Comparison of ENCODE assay signal across 24 mouse cellular contexts in genomic region chr4:63194366-63194765, GRCm38 (mm10). TPM values are rescaled to one million over a fixed set of nuclear protein-coding genes. Genes with fewer than 3 reads are reported as not detected.
DNase-seq lines count a peak whose midpoint lies in the region; ATAC-seq and TF ChIP-seq lines count a peak whose summit lies in the region.
"Had no signal": no experiment of that assay in that cellular context is flagged by ENCODE, and none has a peak within 500 bp of the region (broad histone marks: within the 10 kb centered on the region; RNA-seq: fewer than 3 reads in every experiment).

No protein-coding gene starts in this region.

- no peaks in the 10 kb centered on the region for H3K27me3 ChIP-seq in lung, embryonic 16.5 days (ENCODE audit: control insufficient read depth, insufficient read depth, low read depth, low read length)
- H3K27me3 ChIP-seq: embryonic facial prominence, embryonic 13.5 days; embryonic facial prominence, embryonic 15.5 days; forebrain, embryonic 12.5 days had no signal

- no peak overlapping the region for H3K27ac ChIP-seq in lung, embryonic 16.5 days (ENCODE audit: low read length)
- H3K27ac ChIP-seq: embryonic facial prominence, embryonic 13.5 days; embryonic facial prominence, embryonic 15.5 days; forebrain, embryonic 10.5 days; forebrain, embryonic 12.5 days had no signal

- H3K4me3 ChIP-seq in lung, embryonic 16.5 days (ENCODE audit: low read length): no peak overlapping the region
- no peak overlapping the region for H3K4me3 ChIP-seq in lung, adult 2 months (replicated peaks; ENCODE audit: extremely low read depth, low read depth, low read length)
- H3K4me3 ChIP-seq: embryonic facial prominence, embryonic 13.5 days; embryonic facial prominence, embryonic 15.5 days; erythroblast, embryonic 14.5 days; forebrain, embryonic 10.5 days; forebrain, embryonic 12.5 days had no signal

- WGBS in lung, embryonic 16.5 days: 45% methylated on average over 2 of the region's 2 CpGs
- WGBS in lung, adult 2 months: 54% methylated on average over 2 of the region's 2 CpGs

- no peak overlapping the region for H3K9ac ChIP-seq in lung, embryonic 16.5 days (ENCODE audit: low read length)
- H3K9ac ChIP-seq: embryonic facial prominence, embryonic 13.5 days; embryonic facial prominence, embryonic 15.5 days; forebrain, embryonic 12.5 days had no signal

- H3K4me1 ChIP-seq in lung, embryonic 16.5 days (replicated peaks; ENCODE audit: control insufficient read depth, insufficient read depth, low read length): peaks cover 3% of the 10 kb centered on the region; the same call in 1 of the 2 replicates
- no peaks in the 10 kb centered on the region for H3K4me1 ChIP-seq in lung, adult 2 months (ENCODE audit: control insufficient read depth, insufficient read depth, low read length)
- H3K4me1 ChIP-seq: forebrain, embryonic 12.5 days had no signal

- DNase-seq in lung, adult 2 months: no peak
- DNase-seq in lung, postnatal 10 days: peak; percentile 44
- no peak for DNase-seq in lung, postnatal 25 days (ENCODE audit: low spot score)
- DNase-seq: adrenal gland, adult 2 months; adrenal gland, postnatal 10 days; adrenal gland, postnatal 25 days; cerebellum, adult 11 months; cerebellum, adult 18-20 months; cerebellum, adult 8-10 months; cerebellum, adult 9-11 months; cerebellum, postnatal 14 days; cerebellum, postnatal 36 days; embryo, embryonic 11 days had no signal

- no peaks in the 10 kb centered on the region for H3K36me3 ChIP-seq in lung, embryonic 16.5 days (ENCODE audit: control insufficient read depth, insufficient read depth, low read length)
- H3K36me3 ChIP-seq: embryonic facial prominence, embryonic 13.5 days; embryonic facial prominence, embryonic 15.5 days; forebrain, embryonic 10.5 days; forebrain, embryonic 12.5 days had no signal

- no peak for TF ChIP-seq CTCF in lung, adult 2 months (IDR thresholded peaks at IDR 0.05; ENCODE audit: insufficient read depth, low read length)

- peak; percentile 43; the same call in 1 of the 2 replicates for ATAC-seq in lung, embryonic 16.5 days (ENCODE audit: low read depth)
- no peak for ATAC-seq in frontal cortex, adult (ENCODE audit: low TSS enrichment)
- ATAC-seq: forebrain, embryonic 14.5 days; forebrain, embryonic 16.5 days had no signal

- H3K9me3 ChIP-seq in lung, embryonic 16.5 days (ENCODE audit: control insufficient read depth, low read length): no peaks in the 10 kb centered on the region
- H3K9me3 ChIP-seq: embryonic facial prominence, embryonic 13.5 days; embryonic facial prominence, embryonic 15.5 days; forebrain, embryonic 10.5 days; forebrain, embryonic 12.5 days had no signal

- no peak overlapping the region for H3K4me2 ChIP-seq in lung, embryonic 16.5 days (ENCODE audit: low read depth, low read length)
- H3K4me2 ChIP-seq: embryonic facial prominence, embryonic 13.5 days; embryonic facial prominence, embryonic 15.5 days; forebrain, embryonic 12.5 days had no signal

- TF ChIP-seq POLR2A in lung, adult 2 months (IDR thresholded peaks at IDR 0.05; ENCODE audit: borderline replicate concordance, extremely low read depth, low read depth, low read length): no peak

RNA-seq across cellular contexts. Expression of gene Col27a1, which starts 19.4 kb away (rescaled TPM):
- 16.4 and 18.3 TPM in 2 replicates for polyA plus RNA-seq in lung, embryonic 16.5 days (2015; fragmentation: Nextera tagmentation; extraction: Ambion mirVana)
- 11.2 and 11.5 TPM in 2 replicates for polyA plus RNA-seq in lung, adult 2 months (2012; rRNA removed)

RNA-seq across cellular contexts. Expression of gene Kif12, which starts 22.4 kb away (rescaled TPM):
- polyA plus RNA-seq in lung, embryonic 16.5 days (2015; fragmentation: Nextera tagmentation; extraction: Ambion mirVana): 4.8 and 5.4 TPM in 2 replicates
- 0.11 TPM in 1 of 2 replicates, not detected in the other for polyA plus RNA-seq in lung, adult 2 months (2012; rRNA removed)
- polyA plus RNA-seq: adrenal gland, adult 2 months; C2C12; embryonic facial prominence, embryonic 11.5 days; embryonic facial prominence, embryonic 13.5 days; embryonic facial prominence, embryonic 15.5 days; erythroblast, embryonic 14.5 days; forebrain, embryonic 10.5 days; forebrain, embryonic 12.5 days; forebrain, embryonic 14.5 days had no signal

RNA-seq across cellular contexts. Expression of gene Ambp, which starts 39.8 kb away (rescaled TPM):
- 2.3 and 22.1 TPM in 2 replicates for polyA plus RNA-seq in lung, embryonic 16.5 days (2015; fragmentation: Nextera tagmentation; extraction: Ambion mirVana)
- polyA plus RNA-seq in lung, adult 2 months (2012; rRNA removed): 0.26 and 1.4 TPM in 2 replicates
- polyA plus RNA-seq: C2C12; embryonic facial prominence, embryonic 13.5 days; forebrain, embryonic 10.5 days; forebrain, embryonic 12.5 days; forebrain, embryonic 14.5 days had no signal
